Mouse (Mus musculus) lung, postnatal 0 days (tissue): ENCODE data around the gene Rbm19.

Source experiments
- CTCF ChIP-seq: IDR thresholded peaks from 2 replicates; pipeline ENCODE4 v1.5.1; 2016; ENCODE audit warnings: antibody characterized with exemption, mild to moderate bottlenecking
- EP300 ChIP-seq: IDR thresholded peaks from 2 replicates; pipeline ENCODE4 v1.6.1; 2016; ENCODE audit warnings: antibody characterized with exemption, mild to moderate bottlenecking, control low read depth

DNA sequence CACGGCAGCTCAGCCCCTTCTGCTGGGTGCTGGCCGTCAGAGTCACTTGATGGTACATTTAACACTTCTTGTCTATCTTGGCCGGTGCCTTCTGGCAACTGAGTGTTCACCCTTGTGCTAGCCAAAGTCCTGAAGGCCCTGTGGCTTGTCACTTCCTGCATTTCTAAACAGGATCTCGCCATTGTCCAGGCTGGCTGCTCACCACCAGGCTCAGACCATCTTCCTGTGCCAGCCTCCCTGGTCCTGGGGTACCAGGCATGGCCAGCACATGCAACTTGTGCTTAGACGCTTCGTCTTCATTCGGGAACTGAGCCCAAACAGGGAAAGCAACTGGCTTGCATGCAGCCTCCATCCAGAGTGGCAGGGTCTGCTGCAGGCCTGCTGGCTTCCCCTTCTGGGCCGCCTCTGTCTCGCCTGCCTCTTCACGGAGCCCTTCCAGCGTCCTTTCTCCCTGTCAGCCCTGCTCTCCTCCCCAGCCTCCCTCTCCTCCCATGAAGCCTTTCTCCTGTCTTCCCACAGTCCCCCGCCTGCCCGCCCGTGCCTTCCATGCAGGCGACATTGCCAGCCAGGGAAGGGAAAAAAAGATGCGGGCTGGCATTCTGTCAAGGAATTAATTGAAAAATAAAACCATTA is 78.2 kb downstream of the Rbm19 start:
- TF ChIP-seq CTCF (no peak), EP300 (no peak)
